Mouse (Mus musculus): ENCODE measurements around the gene 1700066M21Rik. TPM values are rescaled to one million over a fixed set of nuclear protein-coding genes. Genes with fewer than 3 reads are reported as not detected.

Gene 1700066M21Rik
- polyA plus RNA-seq, 1 experiment: 12.8 TPM

DNA sequence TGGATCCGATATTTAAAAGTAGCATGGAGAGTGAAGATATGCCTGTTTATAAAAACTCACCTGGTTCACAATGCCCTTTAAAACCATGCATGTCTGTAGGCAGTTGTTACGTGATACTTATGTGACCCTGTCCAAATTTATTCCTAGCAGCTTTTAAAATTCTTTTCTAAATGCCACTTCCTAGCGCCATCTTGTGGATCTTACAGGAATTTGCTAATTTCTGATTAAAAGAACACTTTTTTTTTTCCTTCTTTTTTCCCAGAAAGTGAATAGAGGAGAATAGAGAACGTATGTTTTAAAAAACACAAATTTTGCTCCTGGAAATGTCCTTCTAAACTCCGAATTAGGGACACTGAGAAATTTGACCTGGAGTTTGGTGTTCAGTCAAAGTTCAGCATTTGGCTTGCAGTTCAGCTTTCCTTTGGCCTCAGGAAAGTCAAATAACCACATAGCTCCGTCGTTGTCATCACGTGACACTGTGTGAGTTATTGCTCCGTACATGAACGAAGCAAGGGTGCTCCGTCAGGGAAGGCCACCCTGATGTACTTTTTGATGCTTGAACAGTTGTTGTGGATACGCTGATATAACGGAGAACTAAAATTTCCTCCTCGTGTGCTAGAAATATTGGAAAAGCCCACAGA is 38.1 kb upstream of the 1700066M21Rik start:
- Histone ChIP-seq H3K36me3 (ENCODE audit: control insufficient read depth, insufficient read depth, low read length) (no peaks in the 10 kb centered on the region), H3K27me3 (ENCODE audit: control insufficient read depth, insufficient read depth, low read length) (no peaks in the 10 kb centered on the region), H3K4me1 (ENCODE audit: control insufficient read depth, insufficient read depth, low read length) (no peaks in the 10 kb centered on the region), H3K27ac (ENCODE audit: control insufficient read depth, insufficient read depth, low read depth, low read length) (no peak overlapping the region), H3K4me3 (ENCODE audit: control insufficient read depth, low read depth, low read length) (no peak overlapping the region)
- no peak for TF ChIP-seq POLR2A (IDR thresholded peaks at IDR 0.05; ENCODE audit: control insufficient read depth, low read depth, low read length)
- no peak for TF ChIP-seq CTCF (IDR thresholded peaks at IDR 0.05; ENCODE audit: control insufficient read depth, insufficient read depth, insufficient replicate concordance, low read depth, low read length)

GRCm38 (mm10) chr1:57341197-57341596 is 36.2 kb upstream of the 1700066M21Rik start:
- no peaks in the 10 kb centered on the region for H3K27me3 ChIP-seq (ENCODE audit: control insufficient read depth, insufficient read depth, low read length)
- H3K4me3 ChIP-seq (ENCODE audit: control insufficient read depth, low read depth, low read length): no peak overlapping the region
- no peak overlapping the region for H3K27ac ChIP-seq (ENCODE audit: control insufficient read depth, insufficient read depth, low read depth, low read length)
- H3K36me3 ChIP-seq (ENCODE audit: control insufficient read depth, insufficient read depth, low read length): no peaks in the 10 kb centered on the region
- no peaks in the 10 kb centered on the region for H3K4me1 ChIP-seq (ENCODE audit: control insufficient read depth, insufficient read depth, low read length)
- TF ChIP-seq CTCF (IDR thresholded peaks at IDR 0.05; ENCODE audit: control insufficient read depth, insufficient read depth, insufficient replicate concordance, low read depth, low read length) (no peak), POLR2A (IDR thresholded peaks at IDR 0.05; ENCODE audit: control insufficient read depth, low read depth, low read length) (no peak)

DNA sequence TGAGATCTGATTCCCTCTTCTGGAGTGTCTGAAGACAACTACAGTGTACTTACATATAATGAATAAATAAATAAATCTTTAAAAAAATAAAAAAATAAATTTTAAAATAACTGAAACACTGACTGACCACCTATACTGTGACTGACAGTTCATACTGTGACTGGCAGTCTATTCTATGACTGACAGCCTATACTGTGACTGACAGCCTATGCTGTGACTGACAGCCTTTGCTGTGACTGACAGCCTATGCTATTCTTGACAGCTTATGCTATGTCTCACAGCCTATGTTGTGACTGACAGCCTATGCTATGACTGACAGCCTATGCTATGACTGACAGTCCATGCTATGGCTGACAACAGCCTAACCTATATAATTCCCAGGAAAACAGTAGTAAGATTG is 29.9 kb upstream of the 1700066M21Rik start:
- Histone ChIP-seq H3K4me1 (ENCODE audit: control insufficient read depth, insufficient read depth, low read length) (no peaks in the 10 kb centered on the region), H3K4me3 (ENCODE audit: control insufficient read depth, low read depth, low read length) (no peak overlapping the region), H3K27ac (ENCODE audit: control insufficient read depth, insufficient read depth, low read depth, low read length) (no peak overlapping the region), H3K27me3 (ENCODE audit: control insufficient read depth, insufficient read depth, low read length) (no peaks in the 10 kb centered on the region), H3K36me3 (ENCODE audit: control insufficient read depth, insufficient read depth, low read length) (no peaks in the 10 kb centered on the region)
- TF ChIP-seq CTCF (IDR thresholded peaks at IDR 0.05; ENCODE audit: control insufficient read depth, insufficient read depth, insufficient replicate concordance, low read depth, low read length): no peak
- TF ChIP-seq POLR2A (IDR thresholded peaks at IDR 0.05; ENCODE audit: control insufficient read depth, low read depth, low read length): no peak

DNA sequence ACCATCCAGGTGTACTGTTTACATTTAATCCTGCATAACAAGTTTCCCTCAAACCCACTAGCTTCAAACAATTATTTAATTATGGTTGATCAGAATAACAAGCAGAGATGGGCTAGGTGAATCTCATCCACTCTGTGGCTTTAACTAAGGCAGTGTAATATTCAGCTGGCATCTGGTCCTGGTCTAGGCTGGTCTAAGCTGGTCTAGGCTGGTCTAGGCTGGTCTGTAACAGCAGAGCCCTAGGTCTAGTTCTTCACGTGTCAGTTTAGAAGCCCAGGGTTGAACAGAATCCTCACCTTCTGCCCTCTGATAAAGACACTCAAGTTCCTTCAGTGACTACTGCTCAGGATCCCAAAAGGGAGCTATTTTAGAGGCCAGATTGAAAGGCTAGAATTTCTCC is 25.5 kb upstream of the 1700066M21Rik start:
- Histone ChIP-seq H3K4me1 (ENCODE audit: control insufficient read depth, insufficient read depth, low read length) (no peaks in the 10 kb centered on the region), H3K27me3 (ENCODE audit: control insufficient read depth, insufficient read depth, low read length) (no peaks in the 10 kb centered on the region)
- TF ChIP-seq POLR2A (IDR thresholded peaks at IDR 0.05; ENCODE audit: control insufficient read depth, low read depth, low read length): no peak
- no peak for TF ChIP-seq CTCF (IDR thresholded peaks at IDR 0.05; ENCODE audit: control insufficient read depth, insufficient read depth, insufficient replicate concordance, low read depth, low read length)

GRCm38 (mm10) chr1:57358546-57358945 is 18.9 kb upstream of the 1700066M21Rik start:
- H3K36me3 ChIP-seq (ENCODE audit: control insufficient read depth, insufficient read depth, low read length): no peaks in the 10 kb centered on the region

More for the DNA sequence above, 25.5 kb upstream of the 1700066M21Rik start:
- Histone ChIP-seq H3K36me3 (ENCODE audit: control insufficient read depth, insufficient read depth, low read length) (no peaks in the 10 kb centered on the region), H3K4me3 (ENCODE audit: control insufficient read depth, low read depth, low read length) (no peak overlapping the region), H3K27ac (ENCODE audit: control insufficient read depth, insufficient read depth, low read depth, low read length) (no peak overlapping the region)

DNA sequence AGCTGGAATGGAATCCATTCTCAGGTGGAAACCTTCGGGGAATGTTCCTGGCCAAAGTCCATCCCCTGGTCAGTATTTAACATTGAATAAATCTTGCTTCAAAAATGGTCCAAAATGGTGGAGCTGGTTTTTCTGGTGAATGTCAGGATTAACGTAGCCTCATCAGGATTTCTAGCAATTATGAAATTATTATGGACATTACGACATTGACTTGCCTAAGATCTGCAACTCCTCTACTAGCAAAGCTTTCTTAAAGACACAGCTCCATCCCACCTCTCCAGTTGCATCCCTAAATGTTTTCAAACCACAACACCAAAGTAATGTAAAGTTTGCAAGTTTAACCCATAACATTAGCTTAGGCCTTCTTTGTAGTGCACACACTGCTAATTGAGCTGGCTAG is 10.0 kb upstream of the 1700066M21Rik start:
- H3K4me1 ChIP-seq (ENCODE audit: control insufficient read depth, insufficient read depth, low read length): no peaks in the 10 kb centered on the region
- no peak for TF ChIP-seq CTCF (IDR thresholded peaks at IDR 0.05; ENCODE audit: control insufficient read depth, insufficient read depth, insufficient replicate concordance, low read depth, low read length)
- no peak for TF ChIP-seq POLR2A (IDR thresholded peaks at IDR 0.05; ENCODE audit: control insufficient read depth, low read depth, low read length)
- no peak overlapping the region for H3K27ac ChIP-seq (ENCODE audit: control insufficient read depth, insufficient read depth, low read depth, low read length)
- H3K36me3 ChIP-seq (ENCODE audit: control insufficient read depth, insufficient read depth, low read length): no peaks in the 10 kb centered on the region
- no peaks in the 10 kb centered on the region for H3K27me3 ChIP-seq (ENCODE audit: control insufficient read depth, insufficient read depth, low read length)
- no peak overlapping the region for H3K4me3 ChIP-seq (ENCODE audit: control insufficient read depth, low read depth, low read length)

More at GRCm38 (mm10) chr1:57358546-57358945, 18.9 kb upstream of the 1700066M21Rik start:
- H3K4me1 ChIP-seq (ENCODE audit: control insufficient read depth, insufficient read depth, low read length): no peaks in the 10 kb centered on the region
- no peak for TF ChIP-seq POLR2A (IDR thresholded peaks at IDR 0.05; ENCODE audit: control insufficient read depth, low read depth, low read length)
- TF ChIP-seq CTCF (IDR thresholded peaks at IDR 0.05; ENCODE audit: control insufficient read depth, insufficient read depth, insufficient replicate concordance, low read depth, low read length): no peak
- H3K27me3 ChIP-seq (ENCODE audit: control insufficient read depth, insufficient read depth, low read length): no peaks in the 10 kb centered on the region
- no peak overlapping the region for H3K4me3 ChIP-seq (ENCODE audit: control insufficient read depth, low read depth, low read length)
- no peak overlapping the region for H3K27ac ChIP-seq (ENCODE audit: control insufficient read depth, insufficient read depth, low read depth, low read length)

GRCm38 (mm10) chr1:57369111-57369510 is 8.3 kb upstream of the 1700066M21Rik start:
- TF ChIP-seq CTCF (IDR thresholded peaks at IDR 0.05; ENCODE audit: control insufficient read depth, insufficient read depth, insufficient replicate concordance, low read depth, low read length) (no peak), POLR2A (IDR thresholded peaks at IDR 0.05; ENCODE audit: control insufficient read depth, low read depth, low read length) (no peak)
- no peak overlapping the region for H3K4me3 ChIP-seq (ENCODE audit: control insufficient read depth, low read depth, low read length)
- H3K27me3 ChIP-seq (ENCODE audit: control insufficient read depth, insufficient read depth, low read length): no peaks in the 10 kb centered on the region
- no peak overlapping the region for H3K27ac ChIP-seq (ENCODE audit: control insufficient read depth, insufficient read depth, low read depth, low read length)
- no peaks in the 10 kb centered on the region for H3K36me3 ChIP-seq (ENCODE audit: control insufficient read depth, insufficient read depth, low read length)
- no peaks in the 10 kb centered on the region for H3K4me1 ChIP-seq (ENCODE audit: control insufficient read depth, insufficient read depth, low read length)
